Mouse (Mus musculus) liver, embryonic 12.5 days (tissue): ENCODE data around the gene Ino80. TPM values are rescaled to one million over a fixed set of nuclear protein-coding genes. Genes with fewer than 3 reads are reported as not detected.

Experiments used
- ATAC-seq: fragments of 200-750 bp; cut with Nextera tagmentation; 2 replicates; pipeline ENCODE4 v1.8.0; 2017; ENCODE audit warnings: moderate number of reproducible peaks, mild to moderate bottlenecking, moderate library complexity
- H3K27ac ChIP-seq: fragments of 300-500 bp; sonication (generic); 2 replicates; pipeline ENCODE4 v1.5.1; 2016; ENCODE audit warnings: mild to moderate bottlenecking
- H3K27me3 ChIP-seq: fragments of 300-500 bp; sonication (generic); replicated peaks from 2 replicates; pipeline ENCODE4 v1.6.1; 2016; ENCODE audit warnings: mild to moderate bottlenecking, moderate library complexity
- H3K36me3 ChIP-seq: fragments of 300-500 bp; sonication (generic); 2 replicates; pipeline ENCODE4 v1.6.1; 2016; ENCODE audit warnings: mild to moderate bottlenecking, moderate library complexity
- H3K4me1 ChIP-seq: fragments of 300-500 bp; sonication (generic); 2 replicates; pipeline ENCODE4 v1.6.1; 2016
- H3K4me2 ChIP-seq: fragments of 300-500 bp; sonication (generic); 2 replicates; pipeline ENCODE4 v1.6.1; 2016; ENCODE audit warnings: mild to moderate bottlenecking, moderate library complexity
- H3K4me3 ChIP-seq: fragments of 300-500 bp; sonication (generic); 2 replicates; pipeline ENCODE4 v1.5.1; 2016; ENCODE audit warnings: mild to moderate bottlenecking, moderate library complexity
- H3K9ac ChIP-seq: fragments of 300-500 bp; sonication (generic); 2 replicates; pipeline ENCODE4 v1.6.1; 2016; ENCODE audit warnings: mild to moderate bottlenecking, moderate library complexity
- H3K9me3 ChIP-seq: fragments of 300-500 bp; sonication (generic); replicated peaks from 2 replicates; pipeline ENCODE4 v1.6.1; 2016; ENCODE audit warnings: mild to moderate bottlenecking, moderate library complexity
- WGBS: fragments of 180-500 bp; shearing (Covaris S2); methylation state at CpG from one replicate; pipeline ENCODE4 v1.1.7; 2016; ENCODE audit not compliant: insufficient replicate concordance; 5-methylcytosine and 5-hydroxymethylcytosine counted together
- polyA plus RNA-seq: library from polyadenylated mRNA; unstranded; fragments of >200 nt; fragmentation: Nextera tagmentation; extraction: Ambion mirVana; gene quantifications from 2 replicates; pipeline ENCODE4 v1.2.1, GENCODE M21; 2016

The Ino80 gene
- polyA plus RNA-seq, 1 experiment from 2014 or later = 2.9 TPM

DNA sequence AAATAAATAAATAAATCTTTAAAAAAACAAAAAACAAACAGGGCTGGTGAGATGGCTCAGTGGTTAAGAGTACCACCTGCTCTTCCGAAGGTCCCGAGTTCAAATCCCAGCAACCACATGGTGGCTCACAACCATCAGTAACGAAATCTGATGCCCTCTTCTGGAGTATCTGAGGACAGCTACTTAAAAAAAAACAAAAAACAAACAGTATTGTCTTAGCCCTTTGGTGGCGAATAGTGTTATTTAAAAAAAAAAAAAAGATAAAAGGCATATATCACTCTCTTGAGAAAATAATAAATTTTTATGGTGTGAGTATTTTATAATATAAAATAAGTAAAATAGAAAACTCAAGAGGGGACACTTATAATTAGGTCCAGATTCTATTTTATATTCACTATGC, 41.0 kb downstream of the Ino80 start:
- Histone ChIP-seq H3K9me3 (no peaks in the 10 kb centered on the region), H3K4me3 (no peak overlapping the region), H3K27me3 (no peaks in the 10 kb centered on the region), H3K9ac (no peak overlapping the region), H3K27ac (no peak overlapping the region), H3K36me3 (peaks cover 78% of the 10 kb centered on the region), H3K4me2 (no peak overlapping the region), H3K4me1 (no peaks in the 10 kb centered on the region)
- 77% methylated on average over 4 of the region's 4 CpGs for WGBS
- no peak for ATAC-seq

GRCm38 (mm10) chr2:119413819-119414218, 63.7 kb downstream of the Ino80 start:
- H3K36me3 ChIP-seq = peaks cover 94% of the 10 kb centered on the region
- no peak overlapping the region for H3K9ac ChIP-seq

DNA sequence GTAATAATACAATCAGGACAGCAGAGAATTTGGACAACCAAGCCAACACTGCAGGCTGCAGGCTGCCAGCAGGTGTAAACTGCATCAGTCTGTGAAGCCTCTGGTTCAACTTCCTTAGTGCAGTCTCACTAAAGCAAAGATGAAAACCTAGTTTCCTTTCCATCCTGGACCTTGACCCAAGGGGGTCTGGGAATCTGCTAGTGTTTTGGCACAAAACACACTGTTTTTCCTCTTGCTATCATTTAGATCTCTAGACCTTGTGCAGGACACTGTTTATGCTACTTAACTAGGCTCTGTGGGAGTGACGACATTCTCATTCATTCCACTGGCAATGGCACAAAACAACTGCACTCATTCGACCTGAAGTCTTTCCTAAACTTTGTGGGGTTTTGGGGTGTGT, 65.8 kb downstream of the Ino80 start:
- Histone ChIP-seq H3K27me3 (no peaks in the 10 kb centered on the region), H3K4me3 (no peak overlapping the region), H3K4me1 (no peaks in the 10 kb centered on the region), H3K9me3 (no peaks in the 10 kb centered on the region), H3K27ac (no peak overlapping the region), H3K36me3 (peaks cover 97% of the 10 kb centered on the region), H3K4me2 (no peak overlapping the region), H3K9ac (no peak overlapping the region)
- WGBS = 69% methylated on average over 2 of the region's 2 CpGs
- no peak for ATAC-seq

More at GRCm38 (mm10) chr2:119413819-119414218, 63.7 kb downstream of the Ino80 start:
- Histone ChIP-seq H3K9me3 (no peaks in the 10 kb centered on the region), H3K4me1 (no peaks in the 10 kb centered on the region), H3K4me3 (no peak overlapping the region), H3K27me3 (no peaks in the 10 kb centered on the region), H3K4me2 (no peak overlapping the region), H3K27ac (no peak overlapping the region)
- 41% methylated on average over 1 of the region's 1 CpGs for WGBS
- ATAC-seq = no peak

- Histone ChIP-seq H3K36me3 (peaks cover 98% of the 10 kb centered on the region), H3K27ac (no peak overlapping the region), H3K27me3 (no peaks in the 10 kb centered on the region), H3K4me2 (no peak overlapping the region), H3K9me3 (no peaks in the 10 kb centered on the region), H3K9ac (no peak overlapping the region), H3K4me3 (no peak overlapping the region), H3K4me1 (no peaks in the 10 kb centered on the region)
- 59% methylated on average over 5 of the region's 5 CpGs for WGBS
- ATAC-seq = no peak
Observed at GRCm38 (mm10) chr2:119411016-119411415, 66.5 kb downstream of the Ino80 start.

GRCm38 (mm10) chr2:119408733-119409132, 68.8 kb downstream of the Ino80 start:
- Histone ChIP-seq H3K9me3 (no peaks in the 10 kb centered on the region), H3K9ac (no peak overlapping the region), H3K27ac (no peak overlapping the region), H3K27me3 (no peaks in the 10 kb centered on the region), H3K4me3 (no peak overlapping the region), H3K36me3 (peaks cover 94% of the 10 kb centered on the region), H3K4me1 (no peaks in the 10 kb centered on the region), H3K4me2 (no peak overlapping the region)
- ATAC-seq = no peak

GRCm38 (mm10) chr2:119408278-119408677, 69.2 kb downstream of the Ino80 start:
- Histone ChIP-seq H3K36me3 (peaks cover 92% of the 10 kb centered on the region), H3K4me1 (no peaks in the 10 kb centered on the region), H3K4me2 (no peak overlapping the region), H3K4me3 (no peak overlapping the region), H3K9ac (no peak overlapping the region), H3K9me3 (no peaks in the 10 kb centered on the region), H3K27me3 (no peaks in the 10 kb centered on the region), H3K27ac (0 out of 2 replicates have a peak overlapping the region, but pooled peaks have one; percentile 13)
- ATAC-seq = no peak
- 71% methylated on average over 8 of the region's 8 CpGs for WGBS

- H3K4me3 ChIP-seq = no peak overlapping the region
Observed at GRCm38 (mm10) chr2:119399313-119399712, 78.2 kb downstream of the Ino80 start.

DNA sequence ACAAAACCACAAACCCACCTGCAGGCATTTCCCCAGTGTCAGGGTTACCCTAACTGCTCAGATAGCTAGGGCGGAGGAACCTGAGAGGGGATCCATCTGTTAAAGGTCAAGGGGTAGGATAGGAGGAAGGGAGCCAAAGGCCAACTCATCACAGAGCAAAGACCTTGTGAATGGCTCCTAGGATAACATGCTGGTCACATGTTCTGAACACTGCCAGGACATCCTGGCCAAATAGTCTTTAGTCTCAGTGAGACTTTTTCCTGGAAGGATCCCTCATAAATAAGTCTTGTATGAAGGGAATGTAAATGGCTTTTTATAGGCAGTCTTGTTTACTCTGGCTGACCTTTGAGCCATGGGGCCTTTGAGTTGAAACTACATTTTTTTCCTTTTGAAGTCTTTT, 78.8 kb downstream of the Ino80 start:
- Histone ChIP-seq H3K27ac (no peak overlapping the region), H3K4me1 (no peaks in the 10 kb centered on the region), H3K27me3 (no peaks in the 10 kb centered on the region), H3K4me3 (no peak overlapping the region), H3K9ac (no peak overlapping the region), H3K4me2 (no peak overlapping the region), H3K9me3 (no peaks in the 10 kb centered on the region), H3K36me3 (peaks cover 74% of the 10 kb centered on the region)
- WGBS = 76% methylated on average over 1 of the region's 1 CpGs
- ATAC-seq = no peak

More at GRCm38 (mm10) chr2:119399313-119399712, 78.2 kb downstream of the Ino80 start:
- H3K4me1 ChIP-seq = no peaks in the 10 kb centered on the region
- no peak overlapping the region for H3K4me2 ChIP-seq
- H3K9ac ChIP-seq = no peak overlapping the region
- H3K27me3 ChIP-seq = no peaks in the 10 kb centered on the region
- no peak for ATAC-seq
- no peaks in the 10 kb centered on the region for H3K9me3 ChIP-seq
- peaks cover 72% of the 10 kb centered on the region for H3K36me3 ChIP-seq
- H3K27ac ChIP-seq = no peak overlapping the region

DNA sequence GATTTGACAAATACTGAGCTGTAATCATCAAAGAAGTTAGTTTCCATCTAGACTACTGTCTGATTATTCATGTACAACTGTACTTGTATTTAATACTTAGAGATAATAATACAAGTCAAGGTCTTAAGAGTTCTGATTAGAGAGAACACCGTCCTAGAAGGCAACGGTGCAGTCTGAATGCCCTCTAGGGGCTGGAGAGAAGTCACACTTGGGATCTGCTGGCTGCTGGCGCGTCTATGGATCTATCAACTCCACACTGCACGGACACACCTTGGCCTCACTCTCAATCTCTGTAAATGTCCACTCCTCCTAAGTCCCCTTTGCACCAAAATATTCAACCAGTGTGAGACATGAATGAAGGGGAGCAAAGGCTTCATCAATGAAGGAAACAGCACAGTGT, 79.2 kb downstream of the Ino80 start:
- Histone ChIP-seq H3K27me3 (no peaks in the 10 kb centered on the region), H3K4me3 (no peak overlapping the region), H3K9me3 (no peaks in the 10 kb centered on the region), H3K27ac (no peak overlapping the region), H3K4me2 (no peak overlapping the region), H3K4me1 (no peaks in the 10 kb centered on the region), H3K9ac (no peak overlapping the region), H3K36me3 (peaks cover 76% of the 10 kb centered on the region)
- no peak for ATAC-seq
- 82% methylated on average over 5 of the region's 5 CpGs for WGBS

DNA sequence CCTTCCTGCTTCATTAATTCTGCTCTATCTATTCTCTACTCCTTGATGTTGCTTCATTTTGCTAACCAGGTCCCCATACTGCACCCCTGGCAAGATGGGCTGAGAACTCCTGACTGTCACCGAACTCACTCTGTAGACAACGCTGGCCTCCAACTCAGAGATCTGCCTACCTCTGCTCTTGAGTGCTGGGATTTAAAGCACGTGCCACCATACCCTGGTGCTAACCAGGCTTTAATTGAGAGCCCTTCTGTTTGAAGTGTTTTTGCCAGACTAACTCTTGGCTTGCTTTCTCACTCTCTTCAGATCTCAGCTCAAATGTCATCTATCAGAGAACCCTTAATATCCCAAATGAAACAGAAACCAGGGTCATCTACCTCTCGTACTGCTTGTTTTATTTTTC, 87.5 kb downstream of the Ino80 start:
- Histone ChIP-seq H3K36me3 (peaks cover 77% of the 10 kb centered on the region), H3K4me1 (no peaks in the 10 kb centered on the region), H3K4me2 (no peak overlapping the region), H3K9ac (no peak overlapping the region), H3K27ac (no peak overlapping the region), H3K4me3 (no peak overlapping the region), H3K27me3 (no peaks in the 10 kb centered on the region), H3K9me3 (no peaks in the 10 kb centered on the region)
- no peak for ATAC-seq
- WGBS = 84% methylated on average over 4 of the region's 4 CpGs

GRCm38 (mm10) chr2:119388266-119388665, 89.2 kb downstream of the Ino80 start:
- Histone ChIP-seq H3K4me3 (no peak overlapping the region), H3K4me1 (no peaks in the 10 kb centered on the region), H3K27ac (no peak overlapping the region), H3K9ac (no peak overlapping the region), H3K9me3 (no peaks in the 10 kb centered on the region), H3K36me3 (peaks cover 74% of the 10 kb centered on the region), H3K27me3 (no peaks in the 10 kb centered on the region), H3K4me2 (no peak overlapping the region)
- WGBS = 79% methylated on average over 1 of the region's 1 CpGs
- no peak for ATAC-seq

DNA sequence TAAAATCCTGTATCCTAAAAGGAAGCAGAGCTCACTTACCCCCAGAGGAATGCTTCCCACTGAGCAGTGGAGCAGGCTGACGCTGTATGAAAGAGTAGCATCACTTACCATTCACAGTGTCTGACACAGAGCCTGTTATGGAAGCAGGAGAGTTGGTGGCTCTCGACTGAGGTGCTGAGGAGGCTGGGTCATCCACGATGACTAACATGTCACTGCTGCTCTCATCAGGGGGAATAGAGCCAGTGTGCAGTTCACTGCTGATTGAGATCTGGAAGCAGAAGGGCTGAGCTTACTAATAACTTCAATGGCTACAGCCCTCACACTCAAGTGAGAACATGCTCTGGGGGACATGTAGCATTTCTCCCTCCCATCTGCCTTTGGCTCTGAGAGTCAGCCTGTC, 98.0 kb downstream of the Ino80 start:
- ATAC-seq = no peak
- 78% methylated on average over 3 of the region's 3 CpGs for WGBS
- H3K4me2 ChIP-seq = no peak overlapping the region
- H3K9me3 ChIP-seq = no peaks in the 10 kb centered on the region
- H3K27ac ChIP-seq = no peak overlapping the region
- H3K9ac ChIP-seq = no peak overlapping the region
- no peaks in the 10 kb centered on the region for H3K27me3 ChIP-seq
- H3K4me3 ChIP-seq = no peak overlapping the region
- peaks cover 92% of the 10 kb centered on the region for H3K36me3 ChIP-seq
- H3K4me1 ChIP-seq = no peaks in the 10 kb centered on the region

DNA sequence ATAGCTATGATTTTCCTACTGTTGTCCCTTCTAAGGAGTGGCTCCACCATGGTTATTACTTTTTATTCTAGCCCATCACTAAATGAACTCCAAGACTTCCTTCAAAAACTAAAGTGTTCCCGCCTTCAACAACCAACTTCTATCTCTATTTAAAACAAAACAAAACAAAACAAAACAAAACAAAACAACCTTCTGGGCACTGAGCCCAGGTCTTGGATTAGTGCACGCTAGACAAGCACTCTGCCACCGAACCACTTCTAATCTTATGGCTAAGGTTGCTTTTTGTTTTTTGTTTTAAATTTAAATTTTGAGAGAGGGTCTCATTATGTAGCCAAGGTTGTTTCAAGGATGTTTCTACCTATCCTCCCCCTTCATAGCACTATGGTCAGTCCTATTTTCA, 99.7 kb downstream of the Ino80 start:
- Histone ChIP-seq H3K27ac (no peak overlapping the region), H3K4me2 (no peak overlapping the region), H3K4me1 (no peaks in the 10 kb centered on the region), H3K27me3 (no peaks in the 10 kb centered on the region), H3K4me3 (no peak overlapping the region), H3K9ac (no peak overlapping the region), H3K9me3 (no peaks in the 10 kb centered on the region), H3K36me3 (peaks cover 98% of the 10 kb centered on the region)
- ATAC-seq = no peak
- WGBS = 85% methylated on average over 3 of the region's 3 CpGs
